Mouse (Mus musculus): ENCODE measurements around the gene Nedd4.

The Nedd4 gene

GRCm38 (mm10) chr9:72721221-72721620 is 59.1 kb downstream of the Nedd4 start:
- DNase-seq (ENCODE audit: low spot score in 2 of 2), result no peak

GRCm38 (mm10) chr9:72722622-72723021 is 60.5 kb downstream of the Nedd4 start:
- no peak for DNase-seq (ENCODE audit: low spot score in 2 of 2)

GRCm38 (mm10) chr9:72724491-72725221 is 62.5 kb downstream of the Nedd4 start:
- DNase-seq (ENCODE audit: low spot score in 2 of 2), result no peak

- DNase-seq (ENCODE audit: low spot score in 2 of 2), result peak in 1 of 2 experiments; percentile 52
Measured at GRCm38 (mm10) chr9:72733966-72734365, 71.8 kb downstream of the Nedd4 start.

GRCm38 (mm10) chr9:72735822-72736410 is 73.8 kb downstream of the Nedd4 start:
- peak; percentile 40 to 64 for DNase-seq (ENCODE audit: low spot score in 2 of 2)

- DNase-seq (ENCODE audit: low spot score in 2 of 2), result no peak
Measured at GRCm38 (mm10) chr9:72741206-72741605, 79.1 kb downstream of the Nedd4 start.

- no peak for DNase-seq (ENCODE audit: low spot score in 2 of 2)
Measured at GRCm38 (mm10) chr9:72746278-72746677, 84.1 kb downstream of the Nedd4 start.

- no peak for DNase-seq (ENCODE audit: low spot score in 2 of 2)
Measured at GRCm38 (mm10) chr9:72750272-72750671, 88.1 kb downstream of the Nedd4 start.

GRCm38 (mm10) chr9:72752656-72753055 is 90.5 kb downstream of the Nedd4 start:
- DNase-seq (ENCODE audit: low spot score in 2 of 2), result no peak

- no peak for DNase-seq (ENCODE audit: low spot score in 2 of 2)
Measured at GRCm38 (mm10) chr9:72753741-72754140, 91.6 kb downstream of the Nedd4 start.

GRCm38 (mm10) chr9:72757143-72757542 is 95.0 kb downstream of the Nedd4 start:
- no peak for DNase-seq (ENCODE audit: low spot score in 2 of 2)

GRCm38 (mm10) chr9:72758705-72759131 is 96.6 kb downstream of the Nedd4 start:
- DNase-seq (ENCODE audit: low spot score in 2 of 2), result no peak

GRCm38 (mm10) chr9:72763050-72763718 is 101.0 kb downstream of the Nedd4 start:
- DNase-seq (ENCODE audit: low spot score in 2 of 2), result no peak

GRCm38 (mm10) chr9:72766789-72767349 is 104.7 kb downstream of the Nedd4 start:
- peak; percentile 66 to 83 for DNase-seq (ENCODE audit: low spot score in 2 of 2)

GRCm38 (mm10) chr9:72775022-72775421 is 112.9 kb downstream of the Nedd4 start:
- no peak for DNase-seq (ENCODE audit: low spot score in 2 of 2)

- DNase-seq (ENCODE audit: low spot score in 2 of 2), result no peak
Measured at GRCm38 (mm10) chr9:72779004-72779403, 116.9 kb downstream of the Nedd4 start.

- DNase-seq (ENCODE audit: low spot score in 2 of 2), result no peak
Measured at GRCm38 (mm10) chr9:72779733-72780132, 117.6 kb downstream of the Nedd4 start.

GRCm38 (mm10) chr9:72780694-72781093 is 118.5 kb downstream of the Nedd4 start:
- DNase-seq (ENCODE audit: low spot score in 2 of 2), result no peak

GRCm38 (mm10) chr9:72781466-72781865 is 119.3 kb downstream of the Nedd4 start:
- DNase-seq (ENCODE audit: low spot score in 2 of 2), result no peak

GRCm38 (mm10) chr9:72782121-72782520 is 120.0 kb downstream of the Nedd4 start:
- no peak for DNase-seq (ENCODE audit: low spot score in 2 of 2)

GRCm38 (mm10) chr9:72787732-72788131 is 125.6 kb downstream of the Nedd4 start:
- no peak for DNase-seq (ENCODE audit: low spot score in 2 of 2)

GRCm38 (mm10) chr9:72790530-72791212 is 128.5 kb downstream of the Nedd4 start:
- no peak for DNase-seq (ENCODE audit: low spot score in 2 of 2)

All from spleen, postnatal 14 days (tissue).